10 mouse cellular contexts compared by ENCODE assay signal in the genomic region with DNA sequence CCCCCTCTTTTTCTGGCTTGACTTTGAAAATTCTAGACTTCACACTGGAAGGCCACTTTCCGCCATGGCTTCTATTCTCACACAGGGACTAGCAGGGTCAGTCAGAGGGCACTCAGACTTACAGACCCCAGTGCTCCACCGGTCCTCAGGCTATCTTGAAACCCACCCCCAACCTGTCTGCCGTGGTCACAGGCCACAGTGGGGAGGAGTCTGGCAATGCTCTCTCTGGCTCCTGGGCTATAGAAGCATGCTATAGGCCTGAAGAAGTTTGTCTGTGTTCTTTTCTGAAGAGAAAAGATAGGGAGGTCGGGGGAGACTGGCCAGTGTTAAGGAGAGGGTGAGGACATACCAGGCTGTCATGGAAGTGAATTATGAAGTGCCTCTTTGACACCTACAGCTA. TPM values are rescaled to one million over a fixed set of nuclear protein-coding genes. Genes with fewer than 3 reads are reported as not detected.
DNase-seq lines count a peak whose midpoint lies in the region; ATAC-seq and TF ChIP-seq lines count a peak whose summit lies in the region.
"Had no signal": no experiment of that assay in that cellular context is flagged by ENCODE, and none has a peak within 500 bp of the region (broad histone marks: within the 10 kb centered on the region; RNA-seq: fewer than 3 reads in every experiment).

No protein-coding gene starts in this region.

- TF ChIP-seq POLR2A in heart, adult 2 months (IDR thresholded peaks at IDR 0.05; ENCODE audit: insufficient read depth, low read depth, low read length): no peak

- peaks cover 20% of the 10 kb centered on the region for H3K4me1 ChIP-seq in heart, adult 2 months (ENCODE audit: control insufficient read depth, insufficient read depth, low read length)
- H3K4me1 ChIP-seq in lung, postnatal 0 days (ENCODE audit: insufficient read depth, low read depth, low read length): no peaks in the 10 kb centered on the region; the same call in 1 of the 2 replicates
- H3K4me1 ChIP-seq in intestine, embryonic 14.5 days (replicated peaks; ENCODE audit: control insufficient read depth, insufficient read depth, low read length): peaks cover 22% of the 10 kb centered on the region
- H3K4me1 ChIP-seq in neural tube, embryonic 15.5 days: peaks cover 18% of the 10 kb centered on the region

- H3K27me3 ChIP-seq in heart, adult 2 months (ENCODE audit: control insufficient read depth, insufficient read depth, low read length): no peaks in the 10 kb centered on the region
- no peaks in the 10 kb centered on the region for H3K27me3 ChIP-seq in lung, postnatal 0 days (replicated peaks; ENCODE audit: insufficient read depth, low read length)
- no peaks in the 10 kb centered on the region for H3K27me3 ChIP-seq in intestine, embryonic 14.5 days (replicated peaks; ENCODE audit: control insufficient read depth, insufficient read depth, low read length)
- no peaks in the 10 kb centered on the region for H3K27me3 ChIP-seq in neural tube, embryonic 15.5 days (replicated peaks)

- H3K79me2 ChIP-seq in heart, adult 2 months (replicated peaks; ENCODE audit: control insufficient read depth, insufficient read depth, low read length): no peaks in the 10 kb centered on the region

- 62% methylated on average over 4 of the region's 4 CpGs for WGBS in heart, adult 2 months
- 40% methylated on average over 4 of the region's 4 CpGs for WGBS in lung, postnatal 0 days
- WGBS in intestine, embryonic 14.5 days: 31% methylated on average over 4 of the region's 4 CpGs
- WGBS in neural tube, embryonic 15.5 days: 50% methylated on average over 4 of the region's 4 CpGs

- intact Hi-C loops in heart, adult 2 months (cut with DNase I): no loop called here

- peak overlapping the region; percentile 63 for H3K27ac ChIP-seq in heart, adult 2 months
- H3K27ac ChIP-seq in lung, postnatal 0 days (ENCODE audit: low read length): peak overlapping the region; percentile 71; the same call in 1 of the 2 replicates
- H3K27ac ChIP-seq in intestine, embryonic 14.5 days (ENCODE audit: low read depth): peak overlapping the region; percentile 96
- peak overlapping the region; percentile 79; the same call in 1 of the 2 replicates for H3K27ac ChIP-seq in neural tube, embryonic 15.5 days (replicated peaks)
- H3K27ac ChIP-seq: liver, embryonic 14.5 days had no signal

- TF ChIP-seq EP300 in heart, adult 2 months (IDR thresholded peaks at IDR 0.05; ENCODE audit: insufficient read depth, low read depth, low read length): no peak
- no peak for TF ChIP-seq EP300 in lung, postnatal 0 days (IDR thresholded peaks at IDR 0.05)

- no peak for TF ChIP-seq CTCF in heart, adult 2 months (IDR thresholded peaks at IDR 0.05)
- no peak for TF ChIP-seq CTCF in lung, postnatal 0 days (IDR thresholded peaks at IDR 0.05)

- H3K4me3 ChIP-seq in heart, adult 2 months: no peak overlapping the region
- H3K4me3 ChIP-seq in lung, postnatal 0 days (ENCODE audit: low read depth, low read length): no peak overlapping the region
- 0 out of 2 replicates have a peak overlapping the region, but pooled peaks have one; percentile 4 for H3K4me3 ChIP-seq in intestine, embryonic 14.5 days (ENCODE audit: low read depth, low read length)
- H3K4me3 ChIP-seq in neural tube, embryonic 15.5 days (replicated peaks): no peak overlapping the region

- no peaks in the 10 kb centered on the region for H3K9me3 ChIP-seq in lung, postnatal 0 days (ENCODE audit: low read length)
- H3K9me3 ChIP-seq in intestine, embryonic 14.5 days (ENCODE audit: control insufficient read depth, low read length): no peaks in the 10 kb centered on the region
- H3K9me3 ChIP-seq in neural tube, embryonic 15.5 days (replicated peaks): no peaks in the 10 kb centered on the region

- H3K4me2 ChIP-seq in lung, postnatal 0 days (replicated peaks; ENCODE audit: low read depth, low read length): no peak overlapping the region
- H3K4me2 ChIP-seq in intestine, embryonic 14.5 days (ENCODE audit: low read length): peak overlapping the region; percentile 31
- no peak overlapping the region for H3K4me2 ChIP-seq in neural tube, embryonic 15.5 days

- ATAC-seq in lung, postnatal 0 days: no peak
- no peak for ATAC-seq in intestine, embryonic 14.5 days (replicated peaks; ENCODE audit: low FRiP score, low TSS enrichment, low read depth)
- no peak for ATAC-seq in neural tube, embryonic 15.5 days (ENCODE audit: low FRiP score)

- DNase-seq in heart, adult 2 months: no peak
- DNase-seq in heart, adult 18-20 months: no peak
- no peak for DNase-seq in lung, postnatal 0 days (ENCODE audit: low spot score)
- DNase-seq in lung, postnatal 25 days (ENCODE audit: low spot score): no peak
- DNase-seq in intestine, embryonic 14.5 days (ENCODE audit: low spot score): no peak
- no peak for DNase-seq in adrenal gland, adult 8-10 months
- no peak for DNase-seq in urinary bladder, adult 18-20 months (ENCODE audit: low spot score in 2 of 2)
- DNase-seq: cerebellum, postnatal 36 days had no signal

- no peaks in the 10 kb centered on the region; the same call in 1 of the 2 replicates for H3K36me3 ChIP-seq in heart, adult 2 months (ENCODE audit: control insufficient read depth, insufficient read depth, low read length)
- H3K36me3 ChIP-seq in lung, postnatal 0 days (ENCODE audit: insufficient read depth, low read length): no peaks in the 10 kb centered on the region
- peaks cover 6% of the 10 kb centered on the region for H3K36me3 ChIP-seq in intestine, embryonic 14.5 days (ENCODE audit: control insufficient read depth, insufficient read depth, low read length)
- peaks cover 7% of the 10 kb centered on the region; the same call in 1 of the 2 replicates for H3K36me3 ChIP-seq in neural tube, embryonic 15.5 days

- H3K9ac ChIP-seq in heart, adult 2 months (ENCODE audit: low read depth, low read length): no peak overlapping the region
- no peak overlapping the region for H3K9ac ChIP-seq in lung, postnatal 0 days (replicated peaks; ENCODE audit: low read depth)
- H3K9ac ChIP-seq in intestine, embryonic 14.5 days (ENCODE audit: low read length): 0 out of 2 replicates have a peak overlapping the region, but pooled peaks have one; percentile 20
- no peak overlapping the region for H3K9ac ChIP-seq in neural tube, embryonic 15.5 days (replicated peaks)
- H3K9ac ChIP-seq: liver, embryonic 14.5 days had no signal

RNA-seq across cellular contexts. Expression of a gene that starts 39.9 kb away (rescaled TPM):
- total RNA-seq in heart, adult 2 months (2021): 10 to 100 TPM; 18.7 to 22.5 TPM
- polyA plus RNA-seq in heart, adult 2 months (2012; rRNA removed): 37.0 and 47.7 TPM in 2 replicates
- 10 to 100 TPM; 18.2 to 21.6 TPM for total RNA-seq in heart, adult 18-20 months (2021)
- 69.1 and 81.4 TPM in 2 replicates for polyA plus RNA-seq in lung, postnatal 0 days (2015; fragmentation: Nextera tagmentation; extraction: Ambion mirVana)
- 230 and 247 TPM in 2 replicates for polyA plus RNA-seq in intestine, embryonic 14.5 days (2014; fragmentation: Nextera tagmentation; extraction: Ambion mirVana)
- polyA plus RNA-seq in neural tube, embryonic 15.5 days (2015; fragmentation: Nextera tagmentation; extraction: Ambion mirVana): 385 and 432 TPM in 2 replicates
- 10 to 100 TPM; 22.0 to 33.6 (median 31.7) TPM for total RNA-seq in adrenal gland, adult 8-10 months (2022)
